Mouse (Mus musculus): Measurements from ENCODE around the gene Kcnk18.

DNA sequence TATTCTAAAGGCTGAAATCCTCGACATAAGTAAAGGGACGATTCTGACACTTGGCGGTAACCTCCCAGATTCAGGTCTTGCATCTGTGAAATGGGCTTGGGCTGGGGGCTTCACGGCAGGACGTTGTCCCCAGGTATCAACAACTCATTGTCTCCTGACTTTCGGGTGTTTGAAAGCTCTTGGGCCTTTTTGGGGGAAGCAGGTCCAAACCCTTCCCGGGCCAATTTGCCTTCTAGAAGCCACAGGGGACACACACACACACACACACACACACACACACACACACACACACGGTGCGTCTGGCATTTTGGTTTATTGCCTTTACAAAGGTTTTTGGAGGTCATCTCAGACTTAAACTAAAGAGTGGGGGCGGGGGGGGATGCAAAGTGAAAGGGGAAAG is 25.6 kb upstream of the Kcnk18 start:
- TF ChIP-seq CTCF (IDR thresholded peaks at IDR 0.05; ENCODE audit: low read depth) (no peak), EP300 (IDR thresholded peaks at IDR 0.05; ENCODE audit: low read depth) (no peak)
